Mouse (Mus musculus): ENCODE measurements around the gene Tmem243.

Gene Tmem243

DNA sequence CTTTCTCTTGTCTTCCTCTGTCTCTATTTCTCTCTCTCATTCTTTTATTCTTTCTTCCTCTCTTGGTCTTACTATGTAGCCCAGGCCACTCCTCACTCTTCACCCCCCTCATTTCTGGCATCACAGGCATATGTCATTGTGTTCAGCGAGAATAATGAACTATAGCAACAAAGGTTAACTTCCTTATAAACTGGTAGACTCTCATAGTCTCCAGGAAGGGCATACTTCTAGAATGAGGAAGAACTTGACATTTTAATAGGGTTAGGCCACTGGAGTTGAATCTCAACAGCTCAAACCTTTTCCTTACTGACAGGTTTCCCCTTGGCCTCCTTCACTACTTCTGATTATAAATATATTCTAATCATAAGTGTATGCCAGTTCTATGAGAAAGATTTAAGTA lies 86.0 kb downstream of the Tmem243 start:
- no peak for DNase-seq

Data from kidney, postnatal 4 days (tissue).